Mouse (Mus musculus): ENCODE results near the gene Smarcc1. TPM values are rescaled to one million over a fixed set of nuclear protein-coding genes. Genes with fewer than 3 reads are reported as not detected.
A peak's percentile ranks its signal among the peaks of the same experiment; 100 is the strongest.
"Not testable (repeated sequence)": the region's sequence is repeated elsewhere in the genome, so short reads cannot be mapped to it uniquely, and the experiment has no call there.

Gene Smarcc1
- polyA plus RNA-seq, 1 experiment from 2014 or later: 111 TPM

DNA sequence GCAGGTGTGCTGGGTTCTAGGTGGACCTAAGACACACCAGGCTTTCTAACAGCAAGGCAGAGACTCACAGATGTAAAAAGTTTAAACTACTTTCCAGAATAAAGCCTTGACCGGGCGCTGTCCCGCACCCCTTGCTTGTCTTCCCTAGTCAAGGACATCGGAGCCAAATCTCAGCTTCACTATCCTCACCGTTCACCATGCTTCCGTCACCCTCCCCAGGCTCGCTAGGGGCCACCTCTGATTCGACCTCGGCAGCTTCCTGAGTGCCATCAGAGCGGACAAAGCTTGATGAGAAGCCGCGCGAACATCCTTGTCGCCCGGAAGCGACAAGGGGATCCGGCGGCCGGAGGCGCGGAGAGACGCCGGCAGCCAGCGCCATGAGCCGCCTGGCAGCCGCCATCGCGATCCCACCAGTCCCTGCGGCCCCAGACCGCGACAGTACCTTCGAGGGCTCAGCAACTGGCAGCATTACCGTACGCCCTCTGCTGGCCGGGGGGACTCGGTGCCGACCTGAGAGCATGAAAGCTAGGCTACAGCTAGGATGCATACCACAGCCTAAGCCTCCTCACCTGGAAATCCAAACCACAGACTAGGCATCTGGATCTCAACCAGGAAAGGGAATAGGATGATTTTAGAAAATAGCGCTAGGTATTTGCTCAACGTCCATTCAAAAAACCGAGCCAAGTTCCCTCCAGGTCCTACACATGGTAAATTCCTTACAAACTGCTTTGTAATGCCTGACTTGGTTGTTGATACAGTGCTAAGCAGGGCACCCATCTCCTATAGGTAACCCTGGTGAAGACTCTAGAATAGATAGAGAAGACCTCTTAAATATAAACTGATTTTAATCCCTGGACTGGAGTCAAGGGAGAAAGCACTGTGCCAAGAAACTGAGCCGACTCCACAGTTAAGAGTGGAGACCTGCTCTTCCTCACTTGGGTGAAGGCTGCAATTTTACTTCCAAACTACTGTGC is 16.6 kb upstream of the Smarcc1 start:
- Histone ChIP-seq H3K4me3 (peak overlapping the region; percentile 66), H3K4me2 (peak overlapping the region; percentile 91), H3K36me3 (peaks cover 86% of the 10 kb centered on the region), H3K9me3 (no peaks in the 10 kb centered on the region), H3K4me1 (replicated peaks) (peaks cover 13% of the 10 kb centered on the region), H3K27me3 (no peaks in the 10 kb centered on the region), H3K9ac (peak overlapping the region; percentile 79), H3K27ac (replicated peaks) (no peak overlapping the region)
- ATAC-seq (ENCODE audit: low read depth): peak; percentile 96
- WGBS: 4% methylated on average over 41 of the region's 41 CpGs

GRCm38 (mm10) chr9:110116353-110116976 is 1.0 kb upstream of the Smarcc1 start:
- peak overlapping the region; percentile 97 for H3K9ac ChIP-seq
- no peak for ATAC-seq (ENCODE audit: low read depth)

DNA sequence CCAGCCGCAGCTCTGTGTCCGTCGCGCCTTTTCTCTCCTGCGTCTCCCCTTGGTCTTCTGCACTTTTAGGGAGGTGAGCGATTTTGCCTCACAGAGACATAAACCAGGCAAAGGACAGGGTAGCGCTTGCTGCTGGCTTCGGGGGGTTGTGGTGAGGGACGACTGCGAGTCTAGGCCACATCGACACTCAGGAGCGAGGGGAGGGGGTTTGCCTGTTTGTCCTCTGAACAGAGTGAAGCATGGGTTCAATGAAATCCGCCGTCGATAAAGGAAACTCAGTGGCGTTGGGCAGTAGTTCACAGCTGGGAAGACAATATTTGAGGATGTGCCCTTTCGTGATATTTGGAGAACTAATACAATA is 251 bp downstream of the Smarcc1 start, which contains the start of gene Dhx30:
TSS of gene Dhx30 (minus strand) at position 52 of the 361 bp plus-strand sequence.
- Histone ChIP-seq H3K27ac (replicated peaks) (peak within 1 kb of the TSS; percentile 98), H3K9me3 (no peaks in the 10 kb centered on the region), H3K4me1 (replicated peaks) (peaks cover 27% of the 10 kb centered on the region), H3K27me3 (no peaks in the 10 kb centered on the region), H3K9ac (peak within 1 kb of the TSS; percentile 97), H3K4me3 (peak within 1 kb of the TSS; percentile 91), H3K36me3 (peaks cover 20% of the 10 kb centered on the region), H3K4me2 (peak within 1 kb of the TSS; percentile 88)
- WGBS: 1% methylated on average over 17 of the region's 17 CpGs
- ATAC-seq (ENCODE audit: low read depth): peak; percentile 48

More at GRCm38 (mm10) chr9:110116353-110116976, 1.0 kb upstream of the Smarcc1 start:
- 6% methylated on average over 10 of the region's 10 CpGs for WGBS
- peaks cover 27% of the 10 kb centered on the region for H3K4me1 ChIP-seq (replicated peaks)
- peak overlapping the region; percentile 88 for H3K4me2 ChIP-seq
- H3K4me3 ChIP-seq: peak overlapping the region; percentile 91
- peak overlapping the region; percentile 98 for H3K27ac ChIP-seq (replicated peaks)
- no peaks in the 10 kb centered on the region for H3K9me3 ChIP-seq
- H3K27me3 ChIP-seq: no peaks in the 10 kb centered on the region
- peaks cover 33% of the 10 kb centered on the region for H3K36me3 ChIP-seq

DNA sequence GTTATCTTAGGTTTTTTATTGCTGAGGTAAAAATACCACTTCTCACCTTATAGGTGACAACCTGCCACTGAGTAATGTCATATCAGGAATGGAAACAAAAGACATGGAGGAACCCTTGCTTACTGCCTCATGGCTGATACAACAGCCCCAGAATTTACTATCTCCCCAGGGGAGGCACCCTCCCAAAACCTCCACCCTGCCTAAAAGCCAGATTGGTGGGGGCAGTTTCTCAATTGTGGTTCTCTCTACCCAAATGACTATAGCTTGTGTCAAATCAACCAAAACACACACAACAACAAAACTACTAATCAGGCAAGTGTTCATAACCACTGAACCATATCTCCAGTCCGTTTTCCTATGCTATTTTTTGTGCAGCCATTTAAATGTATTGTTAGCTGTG is 741 bp downstream of the Smarcc1 start:
- Histone ChIP-seq H3K27ac (replicated peaks) (peak overlapping the region; percentile 98), H3K27me3 (no peaks in the 10 kb centered on the region), H3K4me1 (replicated peaks) (peaks cover 27% of the 10 kb centered on the region), H3K36me3 (peaks cover 16% of the 10 kb centered on the region), H3K9me3 (no peaks in the 10 kb centered on the region), H3K9ac (peak overlapping the region; percentile 97), H3K4me2 (peak overlapping the region; percentile 88), H3K4me3 (peak overlapping the region; percentile 91)
- no peak for ATAC-seq (ENCODE audit: low read depth)
- 45% methylated on average over 1 of the region's 1 CpGs for WGBS

DNA sequence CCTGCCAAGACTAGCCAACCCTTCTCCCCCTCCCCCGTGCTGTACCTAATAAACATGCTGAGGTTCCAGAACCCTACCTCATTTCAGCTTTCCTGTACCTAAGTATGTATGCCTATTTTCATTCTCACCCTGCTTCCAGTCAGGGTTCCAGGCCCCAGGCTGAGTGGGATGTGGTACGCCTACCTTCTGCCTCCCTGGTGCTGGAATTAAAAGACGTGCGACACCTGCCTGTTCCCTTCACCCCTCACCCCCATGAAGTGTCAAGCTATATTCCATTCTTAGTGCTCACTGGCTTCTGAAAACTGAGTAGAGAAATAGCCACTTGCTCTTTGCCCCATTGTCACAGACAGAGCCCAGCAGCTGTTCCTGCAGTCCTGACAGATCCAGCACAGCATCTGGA is 3.9 kb downstream of the Smarcc1 start:
- Histone ChIP-seq H3K4me1 (replicated peaks) (peaks cover 16% of the 10 kb centered on the region), H3K9me3 (no peaks in the 10 kb centered on the region), H3K9ac (no peak overlapping the region), H3K4me2 (no peak overlapping the region), H3K27ac (replicated peaks) (no peak overlapping the region), H3K36me3 (no peaks in the 10 kb centered on the region), H3K27me3 (no peaks in the 10 kb centered on the region), H3K4me3 (no peak overlapping the region)
- WGBS: 85% methylated on average over 4 of the region's 4 CpGs
- no peak for ATAC-seq (ENCODE audit: low read depth)

DNA sequence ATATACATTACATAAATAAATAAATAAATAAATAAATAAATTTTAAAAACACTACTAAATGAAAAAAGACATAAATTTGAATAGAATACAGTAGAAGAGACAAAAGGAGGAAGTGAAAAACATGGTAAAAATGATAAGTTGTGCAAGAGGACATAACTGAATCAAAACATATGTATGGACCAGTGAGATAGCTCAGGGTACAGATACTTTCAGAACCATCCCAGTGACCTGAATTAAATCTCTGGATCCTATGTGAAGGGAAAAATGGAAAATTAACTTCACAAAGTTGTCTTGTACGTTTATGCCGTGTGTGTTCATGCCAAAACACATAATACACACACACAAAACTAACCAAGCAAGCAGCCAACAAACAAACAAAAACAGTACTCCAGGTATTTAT is 5.8 kb downstream of the Smarcc1 start:
- no peak for ATAC-seq (ENCODE audit: low read depth)
- no peak overlapping the region for H3K4me2 ChIP-seq
- no peaks in the 10 kb centered on the region for H3K9me3 ChIP-seq
- peaks cover 12% of the 10 kb centered on the region for H3K4me1 ChIP-seq (replicated peaks)
- no peaks in the 10 kb centered on the region for H3K36me3 ChIP-seq
- no peaks in the 10 kb centered on the region for H3K27me3 ChIP-seq
- H3K9ac ChIP-seq: no peak overlapping the region
- H3K4me3 ChIP-seq: no peak overlapping the region
- 92% methylated on average over 2 of the region's 2 CpGs for whole genome bisulfite sequencing
- no peak overlapping the region for H3K27ac ChIP-seq (replicated peaks)

DNA sequence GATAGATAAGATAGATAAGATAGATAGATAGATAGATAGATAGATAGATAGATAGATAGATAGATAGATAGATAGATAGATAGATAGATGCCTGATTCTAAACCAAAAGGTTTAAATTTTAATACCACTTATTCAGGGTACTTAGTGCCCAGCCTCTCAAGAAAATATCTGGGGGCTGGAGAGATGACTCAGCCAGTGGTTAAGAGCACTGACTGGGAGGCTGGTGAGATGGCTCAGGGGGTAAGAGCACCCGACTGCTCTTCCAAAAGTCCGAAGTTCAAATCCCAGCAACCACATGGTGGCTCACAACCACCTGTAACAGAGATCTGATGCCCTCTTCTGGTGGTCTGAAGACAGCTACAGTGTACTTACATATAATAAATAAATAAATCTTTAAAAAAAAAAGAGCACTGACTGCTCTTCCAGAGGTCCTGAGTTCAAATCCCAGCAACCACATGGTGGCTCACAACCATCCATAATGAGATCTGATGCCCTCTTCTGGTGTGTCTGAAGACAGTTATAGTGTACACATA is 6.6 kb downstream of the Smarcc1 start:
- H3K4me1 ChIP-seq (replicated peaks); ATAC-seq (ENCODE audit: low read depth); H3K9ac ChIP-seq; H3K4me3 ChIP-seq; H3K9me3 ChIP-seq; H3K27me3 ChIP-seq; H3K27ac ChIP-seq (replicated peaks); H3K4me2 ChIP-seq; H3K36me3 ChIP-seq: not testable (repeated sequence)
- 70% methylated on average over 2 of the region's 2 CpGs for WGBS

- peak overlapping the region; percentile 85 for H3K4me3 ChIP-seq
- 28% methylated on average over 10 of the region's 10 CpGs for WGBS
- peaks cover 13% of the 10 kb centered on the region for H3K36me3 ChIP-seq
- H3K27me3 ChIP-seq: no peaks in the 10 kb centered on the region
- peak overlapping the region; percentile 95 for H3K9ac ChIP-seq
- H3K4me1 ChIP-seq (replicated peaks): peaks cover 44% of the 10 kb centered on the region
- ATAC-seq (ENCODE audit: low read depth): no peak
- H3K4me2 ChIP-seq: peak overlapping the region; percentile 76
- H3K27ac ChIP-seq (replicated peaks): peak overlapping the region; percentile 94
- no peaks in the 10 kb centered on the region for H3K9me3 ChIP-seq
Observed at GRCm38 (mm10) chr9:110130896-110131524, 13.5 kb downstream of the Smarcc1 start.

DNA sequence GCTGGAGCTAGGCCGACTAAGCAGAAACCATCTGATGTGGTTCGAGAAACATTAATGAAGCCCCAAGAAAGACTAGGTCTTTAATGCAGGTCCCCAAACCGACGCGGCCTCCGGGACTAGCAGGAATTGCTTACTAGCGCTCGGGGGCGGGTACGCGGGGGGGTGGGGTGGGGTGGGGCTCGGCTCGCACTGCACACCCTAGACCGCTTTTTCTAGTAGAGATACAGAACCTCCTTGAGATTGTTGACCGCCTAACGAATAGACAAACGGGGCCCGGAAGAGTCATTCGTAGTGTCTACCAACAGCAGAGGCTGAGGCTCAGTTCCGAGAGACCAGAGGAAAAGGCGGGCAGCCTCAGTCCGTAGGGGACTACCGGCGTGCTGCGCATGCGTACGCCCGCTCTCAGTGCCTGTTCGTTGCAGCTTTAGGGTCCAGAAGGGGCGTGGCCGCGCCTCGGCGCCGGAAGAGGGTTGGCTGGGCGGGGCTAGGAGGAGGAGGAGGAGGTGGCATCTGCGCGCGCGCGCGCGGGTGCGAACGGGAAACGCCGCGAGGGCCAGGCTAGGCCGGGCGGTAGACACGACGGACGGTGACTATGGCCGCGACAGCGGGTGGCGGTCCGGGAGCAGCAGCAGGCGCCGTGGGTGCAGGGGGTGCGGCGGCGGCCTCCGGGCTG is 14.2 kb downstream of the Smarcc1 start:
- under 1% methylated on average over 64 of the region's 64 CpGs for WGBS
- Histone ChIP-seq H3K9me3 (no peaks in the 10 kb centered on the region), H3K4me3 (peak overlapping the region; percentile 85), H3K9ac (peak overlapping the region; percentile 95), H3K4me1 (replicated peaks) (peaks cover 48% of the 10 kb centered on the region), H3K27me3 (no peaks in the 10 kb centered on the region), H3K4me2 (peak overlapping the region; percentile 76), H3K36me3 (peaks cover 19% of the 10 kb centered on the region), H3K27ac (replicated peaks) (peak overlapping the region; percentile 94)
- peak; percentile 96 for ATAC-seq (ENCODE audit: low read depth)

DNA sequence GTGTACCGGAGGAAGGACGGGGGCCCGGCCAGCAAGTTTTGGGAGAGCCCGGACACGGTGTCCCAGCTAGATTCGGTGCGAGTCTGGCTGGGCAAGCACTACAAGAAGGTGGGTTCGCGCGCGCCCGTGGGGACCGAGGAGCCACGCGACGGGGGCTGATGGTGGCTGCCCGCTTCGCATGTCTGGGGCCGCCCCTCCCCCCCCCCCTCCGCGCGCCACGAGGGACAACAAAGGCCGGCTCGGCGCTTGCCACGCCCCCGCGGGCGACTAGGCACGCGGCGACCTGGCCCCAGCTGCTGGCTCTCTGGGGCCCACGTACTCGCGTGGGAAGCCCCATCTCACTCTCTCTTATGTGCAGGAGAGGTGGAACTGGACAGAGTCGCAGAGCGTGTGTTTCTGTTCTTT is 14.7 kb downstream of the Smarcc1 start:
- H3K36me3 ChIP-seq: peaks cover 25% of the 10 kb centered on the region
- H3K27me3 ChIP-seq: no peaks in the 10 kb centered on the region
- 0% methylated on average over 38 of the region's 38 CpGs for WGBS
- H3K4me2 ChIP-seq: peak overlapping the region; percentile 76
- H3K9me3 ChIP-seq: no peaks in the 10 kb centered on the region
- peaks cover 48% of the 10 kb centered on the region for H3K4me1 ChIP-seq (replicated peaks)
- H3K4me3 ChIP-seq: peak overlapping the region; percentile 85
- ATAC-seq (ENCODE audit: low read depth): peak; percentile 78
- H3K27ac ChIP-seq (replicated peaks): peak overlapping the region; percentile 94
- H3K9ac ChIP-seq: peak overlapping the region; percentile 95

DNA sequence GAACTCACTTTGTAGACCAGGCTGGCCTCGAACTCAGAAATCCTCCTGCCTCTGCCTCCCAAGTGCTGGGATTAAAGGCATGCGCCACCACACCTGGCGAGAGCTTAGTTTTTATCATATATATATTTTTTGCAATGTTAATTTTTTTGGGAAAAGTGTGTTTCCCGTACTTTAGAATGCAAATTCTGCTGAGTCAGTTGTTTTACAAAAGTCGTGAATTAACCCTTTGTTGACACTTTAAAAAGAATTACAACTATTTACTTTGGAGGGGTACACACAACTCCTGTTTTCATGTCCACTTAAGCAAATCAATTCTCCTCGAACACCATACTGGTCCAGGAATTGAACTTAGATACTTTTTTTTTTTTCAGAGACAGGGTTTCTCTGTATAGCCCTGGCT is 15.4 kb downstream of the Smarcc1 start:
- H3K4me2 ChIP-seq: peak overlapping the region; percentile 76
- no peak for ATAC-seq (ENCODE audit: low read depth)
- WGBS: 65% methylated on average over 6 of the region's 6 CpGs

More for the DNA sequence above, 15.4 kb downstream of the Smarcc1 start:
- H3K9me3 ChIP-seq: no peaks in the 10 kb centered on the region
- no peaks in the 10 kb centered on the region for H3K27me3 ChIP-seq
- peaks cover 48% of the 10 kb centered on the region for H3K4me1 ChIP-seq (replicated peaks)
- peak overlapping the region; percentile 85 for H3K4me3 ChIP-seq
- peaks cover 28% of the 10 kb centered on the region for H3K36me3 ChIP-seq
- H3K27ac ChIP-seq (replicated peaks): no peak overlapping the region
- peak overlapping the region; percentile 95; the same call in 1 of the 2 replicates for H3K9ac ChIP-seq
